Mouse (Mus musculus) thymus, postnatal 25 days (tissue): ENCODE measurements around the gene Spdl1.
"Not testable (repeated sequence)": the region's sequence is repeated elsewhere in the genome, so short reads cannot be mapped to it uniquely, and the experiment has no call there.

Experiments used
- DNase-seq: peaks from one replicate; pipeline ENCODE4 v3.0.0; 2022

Spdl1 gene

GRCm38 (mm10) chr11:34833318-34834086 lies at the start of gene Spdl1:
Gene Spdl1 (minus strand): TSS chr11:34833641.
- DNase-seq: peak; percentile 97

- DNase-seq: no peak
Observed at GRCm38 (mm10) chr11:34881528-34881927, 48.1 kb upstream of the Spdl1 start.

- DNase-seq: no peak
Observed at GRCm38 (mm10) chr11:34879678-34880077, 46.2 kb upstream of the Spdl1 start.

DNA sequence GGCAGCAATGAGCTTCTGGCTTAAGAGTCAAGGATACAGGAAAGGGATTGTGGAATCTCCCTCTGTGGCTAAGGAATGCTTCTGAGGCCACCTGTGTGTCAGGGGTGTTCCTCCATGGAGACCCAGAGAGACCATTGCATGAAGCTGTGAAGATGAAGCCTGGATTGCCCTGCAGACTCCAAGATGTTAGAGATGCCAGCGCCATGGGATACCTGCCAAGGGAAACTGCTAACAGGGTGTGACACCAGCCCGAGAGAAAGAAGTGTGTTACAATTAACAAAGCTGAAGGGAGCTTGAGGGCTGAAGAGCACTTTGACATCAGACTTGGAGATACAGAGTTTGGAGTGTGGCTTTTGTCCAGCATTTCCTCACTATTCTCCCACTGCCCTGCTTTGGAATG lies 40.4 kb upstream of the Spdl1 start:
- DNase-seq: no peak

DNA sequence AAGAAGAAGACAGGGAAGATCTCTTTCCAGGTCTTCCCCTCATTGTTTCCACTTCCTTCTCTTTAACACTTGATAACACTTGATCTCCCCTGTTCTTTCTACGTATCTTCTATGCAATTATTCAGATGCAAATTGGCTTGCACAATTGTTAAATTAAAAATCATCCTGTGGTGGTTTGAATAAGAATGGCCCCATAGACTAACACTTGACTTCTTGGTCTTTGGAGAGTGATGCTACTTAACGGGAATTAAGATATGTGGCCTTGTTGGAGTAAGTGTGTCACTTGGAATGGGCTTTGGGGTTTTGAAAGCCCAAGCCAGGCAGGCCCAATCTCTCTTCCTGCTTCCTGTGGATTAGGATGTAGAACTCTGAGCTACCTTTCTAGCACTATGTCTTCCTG lies 39.0 kb upstream of the Spdl1 start:
- DNase-seq: no peak

DNA sequence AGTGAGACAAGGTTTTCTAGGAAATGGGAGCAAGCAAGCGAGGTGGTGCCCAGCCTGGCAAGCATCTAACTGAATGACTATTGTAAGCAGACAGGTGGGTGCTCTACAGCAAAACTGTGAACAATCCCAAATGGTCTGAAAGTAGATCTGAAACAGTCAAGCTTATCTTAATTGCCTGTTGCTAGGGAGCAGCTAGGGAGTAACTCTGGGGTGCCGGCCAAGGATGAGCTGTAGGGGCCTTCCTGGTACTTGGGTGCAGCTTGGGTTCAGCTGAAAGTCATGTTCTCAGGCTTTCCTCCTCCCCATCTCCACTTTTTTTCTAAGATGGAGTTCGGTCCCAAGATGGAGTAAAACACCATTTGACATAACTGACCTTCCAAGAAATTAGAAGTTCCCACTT lies 38.5 kb upstream of the Spdl1 start:
- no peak for DNase-seq

DNA sequence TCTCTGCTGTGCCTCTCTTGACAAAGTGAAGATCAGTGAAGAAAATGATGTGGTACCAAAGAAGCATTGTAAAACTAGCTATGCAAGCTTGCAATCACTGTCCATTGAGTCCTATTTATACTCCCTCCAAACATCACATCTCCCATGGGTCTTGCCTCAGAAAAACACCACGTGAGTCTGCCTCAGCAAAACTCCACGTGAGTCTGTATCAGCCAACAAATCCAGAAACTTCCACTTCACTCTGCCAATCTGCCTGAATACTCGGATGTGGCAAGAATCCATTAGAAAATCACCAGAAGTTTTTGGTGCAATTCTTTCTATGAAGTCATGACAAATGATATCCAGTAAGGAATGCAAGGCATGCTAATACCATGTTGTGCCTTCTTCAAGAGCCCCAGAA lies 38.0 kb upstream of the Spdl1 start:
- no peak for DNase-seq

- no peak for DNase-seq
Observed at GRCm38 (mm10) chr11:34868626-34869025, 35.2 kb upstream of the Spdl1 start.

DNA sequence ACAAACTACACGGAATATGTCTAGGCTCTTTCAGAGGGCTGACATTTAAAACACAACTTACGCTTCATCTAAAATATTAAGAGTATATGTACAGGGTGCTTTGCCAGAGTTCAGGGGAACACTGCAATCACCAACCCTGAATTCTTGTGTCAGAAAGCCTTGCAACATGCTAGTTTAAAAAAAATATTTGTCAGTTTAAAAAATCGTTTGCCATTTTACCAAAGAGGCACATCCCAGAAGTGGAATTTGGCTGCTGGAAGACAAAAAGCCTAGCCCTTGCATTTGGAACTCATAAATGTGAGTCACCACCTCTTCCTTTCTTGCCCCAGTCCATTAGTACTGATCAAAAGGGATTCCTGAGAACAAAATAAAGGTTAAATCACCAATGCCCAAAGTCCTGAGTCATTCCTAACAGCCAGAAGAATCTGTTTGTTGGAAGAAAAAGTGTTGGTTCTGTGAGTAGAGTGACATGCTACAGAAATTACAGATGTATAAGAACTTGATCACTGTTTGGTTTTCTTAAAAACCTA lies 32.4 kb upstream of the Spdl1 start:
- no peak for DNase-seq

GRCm38 (mm10) chr11:34865181-34865580 lies 31.7 kb upstream of the Spdl1 start:
- DNase-seq: no peak

DNA sequence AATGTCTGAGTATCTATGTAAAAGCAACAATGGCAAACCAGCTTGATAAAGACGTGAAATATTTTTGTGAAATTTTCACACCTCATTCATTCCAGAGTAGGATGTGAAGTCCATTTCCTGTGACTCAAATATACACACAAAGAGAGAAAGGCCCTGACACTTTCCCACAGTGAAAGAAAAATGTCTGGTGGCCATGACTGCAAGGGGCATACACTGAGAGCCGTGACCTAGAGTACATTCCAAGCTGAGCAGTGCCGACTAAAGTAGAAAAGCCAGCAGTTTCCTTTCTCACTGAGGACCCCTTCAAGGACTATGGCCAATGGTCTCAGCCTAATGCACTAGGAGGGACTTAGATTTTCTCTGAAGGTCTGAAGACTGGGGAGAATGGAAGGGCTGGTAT lies 23.2 kb upstream of the Spdl1 start:
- DNase-seq: no peak

- no peak for DNase-seq
Observed at GRCm38 (mm10) chr11:34846268-34846652, 12.8 kb upstream of the Spdl1 start.

- no peak for DNase-seq
Observed at GRCm38 (mm10) chr11:34845567-34846267, 12.3 kb upstream of the Spdl1 start.

- DNase-seq: no peak
Observed at GRCm38 (mm10) chr11:34843517-34843916, 10.1 kb upstream of the Spdl1 start.

DNA sequence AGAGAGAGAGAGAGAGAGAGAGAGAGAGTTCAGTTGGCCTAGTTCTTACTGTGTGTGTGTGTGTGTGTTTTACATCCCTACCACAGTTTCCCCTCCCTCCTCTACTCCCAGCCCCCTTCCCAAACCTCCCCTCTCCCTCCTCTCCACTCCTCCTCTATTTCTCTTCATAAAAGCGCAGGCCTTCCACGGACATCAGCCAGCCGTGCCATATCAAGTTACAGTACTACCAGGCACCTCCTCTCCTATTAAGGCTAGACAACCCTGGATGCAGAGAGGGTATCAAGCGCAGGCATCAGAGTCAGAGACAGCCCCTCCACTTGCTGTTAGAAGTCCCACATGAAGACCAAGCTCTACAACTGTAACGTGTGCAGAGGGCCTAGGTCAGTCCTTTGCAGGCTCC lies 6.8 kb upstream of the Spdl1 start:
- no peak for DNase-seq

DNA sequence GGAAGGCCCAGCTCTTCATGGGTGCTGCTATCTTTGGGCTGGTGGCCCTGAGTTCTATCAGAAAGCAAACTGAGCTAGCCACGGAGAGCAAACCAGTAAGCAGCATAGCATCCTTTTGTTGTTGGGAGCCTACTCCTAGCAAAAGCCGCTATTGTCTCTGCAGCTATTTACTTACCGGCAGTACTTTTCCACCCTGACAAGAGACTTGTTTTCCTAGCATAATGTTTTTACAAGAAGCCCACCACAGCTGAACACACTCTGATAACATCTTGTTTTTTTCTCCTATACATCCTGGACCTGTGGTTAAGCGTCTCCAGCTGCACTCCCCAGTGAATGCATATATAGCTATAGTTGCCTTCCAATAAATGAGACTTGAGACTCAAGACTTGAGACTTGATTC lies 5.6 kb upstream of the Spdl1 start:
- DNase-seq: peak; percentile 50

GRCm38 (mm10) chr11:34836272-34836671 lies 2.8 kb upstream of the Spdl1 start:
- DNase-seq: no peak

GRCm38 (mm10) chr11:34832678-34833077 lies 763 bp downstream of the Spdl1 start:
- DNase-seq: no peak

DNA sequence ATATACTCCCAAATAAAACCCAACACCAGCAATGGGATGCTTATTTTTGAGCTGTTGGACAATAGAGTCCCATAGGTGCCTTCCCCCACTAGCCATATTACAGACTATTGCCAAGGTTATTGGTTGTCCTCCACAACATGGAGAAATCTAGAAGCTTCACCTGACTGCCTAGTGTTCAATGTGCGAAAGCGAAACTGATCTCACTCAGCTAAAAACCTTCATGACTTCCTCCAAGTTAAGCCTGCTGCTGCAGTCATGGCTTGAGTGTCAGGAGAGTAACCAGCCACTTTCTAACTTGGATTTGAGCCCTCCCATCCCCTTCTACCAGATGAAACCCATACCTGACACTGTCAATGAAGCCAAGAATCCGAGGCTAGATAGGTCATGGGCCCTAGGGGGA lies 5.6 kb downstream of the Spdl1 start:
- no peak for DNase-seq

DNA sequence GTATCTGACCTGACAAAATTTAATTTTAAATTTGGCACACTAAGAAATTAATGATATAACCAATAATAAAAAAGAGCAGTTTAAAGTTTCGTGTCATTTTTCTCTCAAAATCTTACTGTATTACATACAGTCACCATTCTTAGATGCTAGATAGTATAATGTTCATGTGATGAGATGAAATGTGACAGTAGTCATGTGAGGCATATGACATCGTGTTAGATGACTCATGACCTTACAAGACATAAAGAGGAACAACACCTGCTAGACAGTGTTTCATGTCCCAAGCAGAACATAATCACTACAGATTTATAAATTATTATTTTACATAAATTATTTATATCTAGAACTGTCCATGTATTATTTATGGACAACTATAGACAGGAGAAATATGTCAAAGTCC lies 6.5 kb downstream of the Spdl1 start:
- DNase-seq: no peak

DNA sequence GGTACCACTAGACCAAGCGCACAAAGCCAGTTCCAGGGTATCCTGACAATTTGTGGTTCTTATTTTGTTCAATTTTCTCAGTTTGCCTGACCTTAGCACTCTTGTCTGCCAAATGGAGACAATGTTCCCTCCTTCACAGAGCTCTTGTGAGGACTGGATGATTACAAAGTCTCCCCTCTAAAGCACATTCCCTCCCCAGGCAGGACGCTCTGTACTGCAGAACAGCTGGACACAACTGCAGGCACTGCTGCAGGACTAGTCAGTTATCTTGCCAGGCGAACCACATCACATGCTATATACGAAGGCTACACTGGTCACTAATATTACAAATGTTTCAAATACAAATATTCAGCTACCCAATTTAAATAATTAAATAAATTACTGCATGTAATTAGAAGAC lies 8.7 kb downstream of the Spdl1 start:
- no peak for DNase-seq

- no peak for DNase-seq
Observed at GRCm38 (mm10) chr11:34814767-34815166, 18.7 kb downstream of the Spdl1 start.

GRCm38 (mm10) chr11:34814319-34814718 lies 19.1 kb downstream of the Spdl1 start:
- no peak for DNase-seq

GRCm38 (mm10) chr11:34805026-34805425 lies 28.4 kb downstream of the Spdl1 start:
- DNase-seq: not testable (repeated sequence)
